Mouse (Mus musculus) midbrain, embryonic 14.5 days (tissue): ENCODE measurements around the gene Arhgap10. TPM values are rescaled to one million over a fixed set of nuclear protein-coding genes. Genes with fewer than 3 reads are reported as not detected.

ENCODE experiments used
- ATAC-seq: fragments of 200-750 bp; cut with Nextera tagmentation; 2 replicates; pipeline ENCODE4 v1.8.0; 2017; ENCODE audit warnings: moderate number of reproducible peaks, moderate library complexity; ENCODE audit not compliant: low FRiP score, low TSS enrichment
- DNase-seq: peaks from one replicate; pipeline ENCODE4 v3.0.0-alpha.2; 2015
- H3K27ac ChIP-seq: fragments of 300-500 bp; sonication (generic); replicated peaks from 2 replicates; pipeline ENCODE4 v1.5.1; 2014; ENCODE audit warnings: mild to moderate bottlenecking, low read depth, low read length, moderate library complexity
- H3K27me3 ChIP-seq: fragments of 300-500 bp; sonication (generic); 2 replicates; pipeline ENCODE4 v1.6.1; 2014; ENCODE audit warnings: low read length, control low read depth, mixed read lengths; ENCODE audit not compliant: control insufficient read depth, insufficient read depth
- H3K36me3 ChIP-seq: fragments of 300-500 bp; sonication (generic); 2 replicates; pipeline ENCODE4 v1.6.1; 2014; ENCODE audit warnings: low read length, control low read depth; ENCODE audit not compliant: control insufficient read depth, insufficient read depth
- H3K4me1 ChIP-seq: fragments of 300-500 bp; sonication (generic); 2 replicates; pipeline ENCODE4 v1.6.1; 2014; ENCODE audit warnings: mild to moderate bottlenecking, antibody characterized with exemption, low read length, control low read depth; ENCODE audit not compliant: control insufficient read depth, insufficient read depth
- H3K4me2 ChIP-seq: fragments of 300-500 bp; sonication (generic); 2 replicates; pipeline ENCODE4 v1.6.1; 2014; ENCODE audit warnings: mild to moderate bottlenecking, low read length, moderate library complexity
- H3K4me3 ChIP-seq: fragments of 300-500 bp; sonication (generic); replicated peaks from 2 replicates; pipeline ENCODE4 v1.5.1; 2014; ENCODE audit warnings: low read depth, low read length
- H3K9ac ChIP-seq: fragments of 300-500 bp; sonication (generic); replicated peaks from 2 replicates; pipeline ENCODE4 v1.6.1; 2014; ENCODE audit warnings: mild to moderate bottlenecking, low read length, moderate library complexity
- H3K9me3 ChIP-seq: fragments of 300-500 bp; sonication (generic); 2 replicates; pipeline ENCODE4 v1.6.1; 2016; ENCODE audit warnings: low read length, control low read depth, mixed read lengths; ENCODE audit not compliant: control insufficient read depth
- WGBS: fragments of 180-500 bp; shearing (Covaris S2); extraction: QIAGEN DNeasy Blood & Tissue Kit; methylation state at CpG from one replicate; pipeline ENCODE4 v1.1.7; 2014; 5-methylcytosine and 5-hydroxymethylcytosine counted together
- polyA plus RNA-seq: library from polyadenylated mRNA; unstranded; fragments of >200 nt; fragmentation: Nextera tagmentation; extraction: Ambion mirVana; gene quantifications from 2 replicates; pipeline ENCODE4 v1.2.1, GENCODE M21; 2014

The Arhgap10 gene
- polyA plus RNA-seq, 1 experiment from 2014 or later: 3.0 TPM

DNA sequence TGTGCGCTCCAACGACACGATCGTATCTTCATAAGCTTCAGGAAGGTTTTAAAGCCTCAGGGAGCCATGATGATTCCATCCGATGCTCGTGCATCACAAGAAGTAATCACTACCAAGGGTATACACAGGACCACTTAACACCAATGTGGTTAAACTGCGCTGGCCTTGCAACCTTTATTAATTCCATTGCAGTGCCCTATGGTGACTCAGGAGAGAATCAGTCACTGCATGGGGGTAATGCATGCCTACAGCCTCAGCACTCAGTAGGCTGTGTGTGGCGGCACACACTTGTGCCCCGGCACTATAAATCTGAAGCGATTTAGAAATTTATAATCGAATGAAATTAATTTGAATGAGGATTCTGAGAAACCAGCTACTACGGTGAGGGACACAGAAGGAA is 71.5 kb downstream of the Arhgap10 start:
- H3K9me3 ChIP-seq: no peaks in the 10 kb centered on the region
- no peak overlapping the region for H3K4me2 ChIP-seq
- WGBS: 78% methylated on average over 12 of the region's 12 CpGs
- H3K36me3 ChIP-seq: no peaks in the 10 kb centered on the region
- no peaks in the 10 kb centered on the region for H3K27me3 ChIP-seq
- ATAC-seq (no peak), DNase-seq (no peak)
- H3K27ac ChIP-seq: no peak overlapping the region
- no peaks in the 10 kb centered on the region for H3K4me1 ChIP-seq
- no peak overlapping the region for H3K9ac ChIP-seq
- no peak overlapping the region for H3K4me3 ChIP-seq

- no peak overlapping the region for H3K9ac ChIP-seq
- H3K27ac ChIP-seq: no peak overlapping the region
- no peaks in the 10 kb centered on the region for H3K36me3 ChIP-seq
- H3K27me3 ChIP-seq: no peaks in the 10 kb centered on the region
- H3K4me1 ChIP-seq: no peaks in the 10 kb centered on the region
- DNase-seq (no peak), ATAC-seq (no peak)
- 91% methylated on average over 3 of the region's 3 CpGs for WGBS
- H3K4me3 ChIP-seq: no peak overlapping the region
- H3K4me2 ChIP-seq: no peak overlapping the region
- no peaks in the 10 kb centered on the region for H3K9me3 ChIP-seq
Observed at GRCm38 (mm10) chr8:77445642-77446041, 72.1 kb downstream of the Arhgap10 start.

DNA sequence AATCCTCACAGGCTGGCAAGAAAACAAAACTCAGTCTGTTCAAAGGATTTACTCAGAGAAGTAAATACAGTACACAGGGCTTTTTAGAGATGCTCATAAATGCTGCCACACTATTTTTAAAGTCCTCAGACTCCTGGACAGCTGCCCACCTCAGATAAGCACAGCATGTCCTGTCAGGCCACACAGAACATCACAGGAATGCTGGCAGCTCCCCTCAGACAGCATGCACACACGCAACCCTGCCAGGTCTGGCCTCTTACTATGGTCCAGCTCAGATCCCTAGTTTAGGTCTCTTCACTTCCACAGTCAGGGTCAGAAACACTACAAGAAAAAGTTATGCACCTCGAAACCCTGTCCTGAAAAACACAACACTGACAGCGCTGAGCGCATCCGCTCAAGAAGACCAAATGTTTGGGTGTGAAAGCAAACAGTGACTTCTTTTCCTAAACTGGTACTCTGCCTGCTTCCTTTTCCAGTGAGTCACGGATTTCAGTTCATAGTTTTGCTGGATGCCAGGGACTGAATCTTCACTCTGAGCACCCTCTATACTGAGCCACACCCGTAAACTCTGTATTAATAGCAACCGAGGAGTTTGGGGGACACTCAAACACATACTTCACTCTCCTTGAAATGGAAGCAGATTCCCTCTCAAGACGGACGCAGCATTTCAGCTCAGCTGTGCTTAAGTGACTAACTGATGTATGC is 73.4 kb downstream of the Arhgap10 start:
- H3K9me3 ChIP-seq: no peaks in the 10 kb centered on the region
- H3K27me3 ChIP-seq: no peaks in the 10 kb centered on the region
- ATAC-seq (no peak), DNase-seq (no peak)
- no peaks in the 10 kb centered on the region for H3K4me1 ChIP-seq
- no peak overlapping the region for H3K4me2 ChIP-seq
- H3K4me3 ChIP-seq: no peak overlapping the region
- 91% methylated on average over 10 of the region's 10 CpGs for WGBS
- no peak overlapping the region for H3K27ac ChIP-seq
- no peak overlapping the region for H3K9ac ChIP-seq
- no peaks in the 10 kb centered on the region for H3K36me3 ChIP-seq

GRCm38 (mm10) chr8:77442452-77442851 is 75.3 kb downstream of the Arhgap10 start:
- H3K9me3 ChIP-seq: no peaks in the 10 kb centered on the region
- no peaks in the 10 kb centered on the region for H3K36me3 ChIP-seq
- H3K9ac ChIP-seq: no peak overlapping the region
- ATAC-seq (no peak), DNase-seq (no peak)
- no peak overlapping the region for H3K27ac ChIP-seq
- H3K4me3 ChIP-seq: no peak overlapping the region
- no peak overlapping the region for H3K4me2 ChIP-seq
- WGBS: 94% methylated on average over 7 of the region's 7 CpGs
- H3K4me1 ChIP-seq: no peaks in the 10 kb centered on the region
- H3K27me3 ChIP-seq: no peaks in the 10 kb centered on the region

DNA sequence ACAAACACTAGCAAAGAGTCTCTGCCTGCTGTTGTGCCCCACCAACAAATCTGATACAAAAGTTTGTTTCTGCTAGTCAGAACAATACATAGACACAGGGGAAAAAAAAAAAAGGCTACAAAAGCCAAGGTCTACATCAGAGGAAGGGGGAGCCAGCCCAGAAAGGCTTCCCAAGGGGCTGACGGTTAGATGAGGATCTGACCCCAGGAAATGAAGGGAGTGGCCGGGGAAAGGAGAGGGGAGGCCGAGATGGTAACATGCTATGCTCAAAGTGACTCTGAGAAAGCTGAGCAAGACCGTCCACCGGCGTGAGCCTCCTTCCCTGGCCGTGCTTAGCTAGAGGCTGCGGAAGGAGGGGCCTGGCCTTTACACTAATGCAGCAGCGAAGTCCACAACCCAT is 76.8 kb downstream of the Arhgap10 start:
- H3K4me3 ChIP-seq: no peak overlapping the region
- H3K9me3 ChIP-seq: no peaks in the 10 kb centered on the region
- H3K36me3 ChIP-seq: no peaks in the 10 kb centered on the region
- no peaks in the 10 kb centered on the region for H3K4me1 ChIP-seq
- no peak overlapping the region for H3K9ac ChIP-seq
- H3K4me2 ChIP-seq: no peak overlapping the region
- no peak for DNase-seq
- H3K27ac ChIP-seq: no peak overlapping the region
- ATAC-seq: no peak
- 80% methylated on average over 9 of the region's 9 CpGs for WGBS
- no peaks in the 10 kb centered on the region for H3K27me3 ChIP-seq

DNA sequence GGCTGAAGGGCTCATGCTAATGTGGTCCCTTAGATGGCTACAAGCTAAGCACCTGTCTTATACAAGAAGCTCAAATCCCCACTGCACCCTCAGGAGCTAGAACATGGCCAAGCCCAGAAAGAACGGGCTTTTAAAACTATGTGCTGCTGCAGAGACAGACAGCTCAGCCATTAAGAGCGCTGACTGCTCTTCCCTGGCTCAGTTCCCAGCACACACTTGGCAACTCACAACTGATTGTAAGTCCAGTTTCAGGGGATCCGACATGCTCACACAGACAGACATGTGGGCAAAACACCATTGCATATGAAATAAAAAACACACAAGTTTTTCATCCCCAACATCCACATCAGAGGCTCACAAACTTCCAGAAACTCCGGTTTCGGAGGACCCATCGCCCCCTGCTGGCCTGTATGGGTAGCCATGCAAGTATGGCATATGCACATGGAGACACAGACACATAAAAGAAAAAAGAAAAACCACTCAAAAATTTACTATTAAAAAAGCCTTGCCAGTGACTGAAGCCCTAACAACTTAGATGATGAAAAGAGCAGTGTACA is 77.4 kb downstream of the Arhgap10 start:
- 91% methylated on average over 6 of the region's 6 CpGs for WGBS
- no peak for ATAC-seq
- Histone ChIP-seq H3K27me3 (no peaks in the 10 kb centered on the region), H3K4me1 (no peaks in the 10 kb centered on the region), H3K36me3 (no peaks in the 10 kb centered on the region), H3K9me3 (no peaks in the 10 kb centered on the region), H3K27ac (no peak overlapping the region), H3K4me2 (no peak overlapping the region), H3K9ac (no peak overlapping the region), H3K4me3 (no peak overlapping the region)
- no peak for DNase-seq

DNA sequence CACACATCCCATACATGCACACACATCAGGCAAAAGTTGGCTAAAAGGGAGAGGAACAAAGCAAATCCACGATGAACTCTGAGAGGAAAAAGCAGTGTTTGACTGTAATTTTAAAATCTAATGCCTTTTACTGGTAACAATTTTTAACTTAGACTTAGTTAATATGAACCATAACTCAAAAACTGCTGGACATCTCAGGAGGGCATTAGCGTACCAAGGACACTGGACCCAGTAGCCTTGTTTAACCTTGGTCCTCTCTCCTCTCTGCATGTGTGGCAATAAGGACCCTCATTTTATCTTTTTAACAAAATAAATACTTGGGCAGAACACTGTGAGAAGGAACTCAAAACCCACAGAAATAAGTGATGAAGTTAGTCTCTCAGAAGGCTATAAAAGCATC is 78.1 kb downstream of the Arhgap10 start:
- 91% methylated on average over 2 of the region's 2 CpGs for WGBS
- no peak overlapping the region for H3K4me2 ChIP-seq
- no peak overlapping the region for H3K27ac ChIP-seq
- DNase-seq (no peak), ATAC-seq (no peak)
- H3K4me1 ChIP-seq: no peaks in the 10 kb centered on the region
- no peaks in the 10 kb centered on the region for H3K36me3 ChIP-seq
- no peak overlapping the region for H3K4me3 ChIP-seq
- no peaks in the 10 kb centered on the region for H3K27me3 ChIP-seq
- H3K9ac ChIP-seq: no peak overlapping the region
- H3K9me3 ChIP-seq: no peaks in the 10 kb centered on the region

DNA sequence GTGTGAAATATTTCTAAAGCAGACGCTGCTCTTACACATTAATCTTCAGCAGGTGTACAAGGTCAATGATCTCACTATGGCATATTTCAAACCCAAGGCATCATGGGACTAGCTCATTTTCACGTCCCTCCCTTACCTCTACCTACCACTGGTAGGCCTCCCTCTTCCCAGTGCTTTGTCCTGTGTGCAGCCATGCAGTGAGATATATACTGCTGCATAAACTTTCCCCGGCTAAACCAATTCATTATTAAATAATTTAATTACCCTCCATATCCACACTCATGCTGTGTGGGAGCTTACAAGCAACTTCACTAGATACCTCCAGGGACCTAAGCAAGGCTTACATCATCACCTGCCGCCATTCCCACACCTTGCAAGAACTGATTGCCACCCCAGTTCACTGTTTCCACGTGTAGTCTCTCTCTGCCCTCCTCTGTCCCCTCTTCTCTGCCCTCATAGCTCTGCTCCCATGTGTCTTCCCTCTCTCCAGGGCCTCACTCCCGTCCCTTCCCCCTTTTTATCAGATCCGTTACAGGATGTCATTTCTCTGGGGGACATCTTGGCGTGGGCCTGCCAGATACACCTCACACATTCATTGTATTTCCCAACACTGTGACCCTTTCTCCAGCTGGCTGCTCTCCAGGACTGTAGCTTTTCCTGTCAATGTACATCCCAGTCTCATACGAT is 79.8 kb downstream of the Arhgap10 start:
- H3K9me3 ChIP-seq: no peaks in the 10 kb centered on the region
- H3K4me2 ChIP-seq: no peak overlapping the region
- no peak overlapping the region for H3K4me3 ChIP-seq
- ATAC-seq (no peak), DNase-seq (no peak)
- H3K9ac ChIP-seq: no peak overlapping the region
- H3K36me3 ChIP-seq: no peaks in the 10 kb centered on the region
- H3K27ac ChIP-seq: no peak overlapping the region
- no peaks in the 10 kb centered on the region for H3K27me3 ChIP-seq
- WGBS: 67% methylated on average over 9 of the region's 9 CpGs
- H3K4me1 ChIP-seq: 0 out of 2 replicates have a peak, but pooled peaks cover 3% of the 10 kb centered on the region
